Mouse (Mus musculus) midbrain, embryonic 10.5 days (tissue): ENCODE results near the gene 1700102P08Rik. TPM values are rescaled to one million over a fixed set of nuclear protein-coding genes. Genes with fewer than 3 reads are reported as not detected.

Source experiments
- DNase-seq: peaks from one replicate; pipeline ENCODE4 v3.0.0-alpha.2; 2017; ENCODE audit warnings: low spot score
- H3K27ac ChIP-seq: fragments of 300-500 bp; sonication (generic); replicated peaks from 2 replicates; pipeline ENCODE4 v1.5.1; 2016; ENCODE audit warnings: mild to moderate bottlenecking
- H3K27me3 ChIP-seq: fragments of 300-500 bp; sonication (generic); 2 replicates; pipeline ENCODE4 v1.6.1; 2016; ENCODE audit warnings: low read depth, mild to moderate bottlenecking; ENCODE audit not compliant: poor library complexity, severe bottlenecking
- H3K36me3 ChIP-seq: fragments of 300-500 bp; sonication (generic); 2 replicates; pipeline ENCODE4 v1.6.1; 2016; ENCODE audit warnings: mild to moderate bottlenecking, moderate library complexity
- H3K4me1 ChIP-seq: fragments of 300-500 bp; sonication (generic); 2 replicates; pipeline ENCODE4 v1.6.1; 2016
- H3K4me3 ChIP-seq: fragments of 300-500 bp; sonication (generic); 2 replicates; pipeline ENCODE4 v1.5.1; 2016; ENCODE audit warnings: mild to moderate bottlenecking, moderate library complexity
- H3K9me3 ChIP-seq: fragments of 300-500 bp; sonication (generic); replicated peaks from 2 replicates; pipeline ENCODE4 v1.6.1; 2016; ENCODE audit warnings: mild to moderate bottlenecking
- WGBS: fragments of 180-500 bp; shearing (Covaris S2); methylation state at CpG from one replicate; pipeline ENCODE4 v1.1.7; 2016; 5-methylcytosine and 5-hydroxymethylcytosine counted together
- polyA plus RNA-seq: library from polyadenylated mRNA; unstranded; fragments of >200 nt; fragmentation: Nextera tagmentation; extraction: Ambion mirVana; gene quantifications from 2 replicates; pipeline ENCODE4 v1.2.1, GENCODE M21; 2016

1700102P08Rik gene
- polyA plus RNA-seq, 1 experiment from 2014 or later: 1.2 TPM

- H3K27ac ChIP-seq: no peak overlapping the region
- peaks cover 3% of the 10 kb centered on the region; the same call in 1 of the 2 replicates for H3K4me1 ChIP-seq
- H3K36me3 ChIP-seq: peaks cover 97% of the 10 kb centered on the region
- no peaks in the 10 kb centered on the region for H3K9me3 ChIP-seq
- WGBS: 92% methylated on average over 4 of the region's 4 CpGs
- no peaks in the 10 kb centered on the region for H3K27me3 ChIP-seq
- no peak overlapping the region for H3K4me3 ChIP-seq
- DNase-seq: no peak
These were observed 5.8 kb upstream of the 1700102P08Rik start for GRCm38 (mm10) chr9:108386816-108387215.

- DNase-seq: no peak
- Histone ChIP-seq H3K36me3 (peaks cover 97% of the 10 kb centered on the region), H3K27ac (no peak overlapping the region), H3K27me3 (no peaks in the 10 kb centered on the region), H3K4me3 (no peak overlapping the region), H3K4me1 (peaks cover 16% of the 10 kb centered on the region), H3K9me3 (no peaks in the 10 kb centered on the region)
- 88% methylated on average over 10 of the region's 10 CpGs for WGBS
These were observed 4.0 kb upstream of the 1700102P08Rik start for GRCm38 (mm10) chr9:108388601-108389000.

GRCm38 (mm10) chr9:108389220-108389619, 3.4 kb upstream of the 1700102P08Rik start:
- H3K27ac ChIP-seq: no peak overlapping the region
- peaks cover 97% of the 10 kb centered on the region for H3K36me3 ChIP-seq
- H3K4me3 ChIP-seq: no peak overlapping the region
- no peak for DNase-seq
- WGBS: 88% methylated on average over 6 of the region's 6 CpGs
- no peaks in the 10 kb centered on the region for H3K27me3 ChIP-seq
- peaks cover 16% of the 10 kb centered on the region for H3K4me1 ChIP-seq
- no peaks in the 10 kb centered on the region for H3K9me3 ChIP-seq

GRCm38 (mm10) chr9:108394191-108394590, 1.6 kb downstream of the 1700102P08Rik start:
- 96% methylated on average over 6 of the region's 6 CpGs for WGBS
- Histone ChIP-seq H3K27ac (no peak overlapping the region), H3K36me3 (peaks cover 51% of the 10 kb centered on the region)

GRCm38 (mm10) chr9:108395427-108395826, 2.8 kb downstream of the 1700102P08Rik start:
- 76% methylated on average over 1 of the region's 1 CpGs for WGBS
- no peak for DNase-seq
- H3K36me3 ChIP-seq: peaks cover 41% of the 10 kb centered on the region

More at GRCm38 (mm10) chr9:108394191-108394590, 1.6 kb downstream of the 1700102P08Rik start:
- H3K27me3 ChIP-seq: no peaks in the 10 kb centered on the region
- H3K4me3 ChIP-seq: no peak overlapping the region
- no peak for DNase-seq
- no peaks in the 10 kb centered on the region for H3K9me3 ChIP-seq
- H3K4me1 ChIP-seq: peaks cover 16% of the 10 kb centered on the region

GRCm38 (mm10) chr9:108398324-108398723, 5.7 kb downstream of the 1700102P08Rik start:
- H3K4me3 ChIP-seq: no peak overlapping the region

More at GRCm38 (mm10) chr9:108395427-108395826, 2.8 kb downstream of the 1700102P08Rik start:
- no peak overlapping the region for H3K27ac ChIP-seq
- H3K4me3 ChIP-seq: no peak overlapping the region
- no peaks in the 10 kb centered on the region for H3K27me3 ChIP-seq
- H3K9me3 ChIP-seq: no peaks in the 10 kb centered on the region
- peaks cover 16% of the 10 kb centered on the region for H3K4me1 ChIP-seq

GRCm38 (mm10) chr9:108401186-108401960, 8.8 kb downstream of the 1700102P08Rik start:
- Histone ChIP-seq H3K27me3 (no peaks in the 10 kb centered on the region), H3K27ac (0 out of 2 replicates have a peak overlapping the region, but pooled peaks have one; percentile 2), H3K9me3 (no peaks in the 10 kb centered on the region), H3K4me1 (peaks cover 13% of the 10 kb centered on the region), H3K36me3 (no peaks in the 10 kb centered on the region), H3K4me3 (no peak overlapping the region)
- no peak for DNase-seq
- WGBS: 69% methylated on average over 7 of the region's 7 CpGs

More at GRCm38 (mm10) chr9:108398324-108398723, 5.7 kb downstream of the 1700102P08Rik start:
- H3K4me1 ChIP-seq: peaks cover 13% of the 10 kb centered on the region
- no peaks in the 10 kb centered on the region for H3K9me3 ChIP-seq
- H3K27me3 ChIP-seq: no peaks in the 10 kb centered on the region
- no peak for DNase-seq
- 93% methylated on average over 3 of the region's 3 CpGs for WGBS
- H3K27ac ChIP-seq: no peak overlapping the region
- H3K36me3 ChIP-seq: peaks cover 12% of the 10 kb centered on the region

GRCm38 (mm10) chr9:108403081-108403480, 10.5 kb downstream of the 1700102P08Rik start:
- Histone ChIP-seq H3K4me3 (no peak overlapping the region), H3K27me3 (no peaks in the 10 kb centered on the region), H3K4me1 (peaks cover 13% of the 10 kb centered on the region), H3K36me3 (no peaks in the 10 kb centered on the region), H3K27ac (no peak overlapping the region), H3K9me3 (no peaks in the 10 kb centered on the region)
- no peak for DNase-seq
- WGBS: 86% methylated on average over 4 of the region's 4 CpGs

- Histone ChIP-seq H3K36me3 (no peaks in the 10 kb centered on the region), H3K4me1 (peaks cover 13% of the 10 kb centered on the region), H3K27ac (no peak overlapping the region), H3K4me3 (no peak overlapping the region), H3K9me3 (no peaks in the 10 kb centered on the region), H3K27me3 (no peaks in the 10 kb centered on the region)
- no peak for DNase-seq
- WGBS: 83% methylated on average over 8 of the region's 8 CpGs
These were observed 11.8 kb downstream of the 1700102P08Rik start for GRCm38 (mm10) chr9:108404451-108404850.

GRCm38 (mm10) chr9:108409535-108409934, 16.9 kb downstream of the 1700102P08Rik start:
- DNase-seq: no peak
- Histone ChIP-seq H3K4me1 (no peaks in the 10 kb centered on the region), H3K27me3 (no peaks in the 10 kb centered on the region), H3K9me3 (no peaks in the 10 kb centered on the region), H3K36me3 (no peaks in the 10 kb centered on the region), H3K4me3 (no peak overlapping the region), H3K27ac (no peak overlapping the region)
- 89% methylated on average over 4 of the region's 4 CpGs for WGBS

- WGBS: 83% methylated on average over 9 of the region's 9 CpGs
- no peak for DNase-seq
- no peak overlapping the region for H3K27ac ChIP-seq
- H3K4me1 ChIP-seq: no peaks in the 10 kb centered on the region
- H3K27me3 ChIP-seq: no peaks in the 10 kb centered on the region
- no peak overlapping the region for H3K4me3 ChIP-seq
- H3K36me3 ChIP-seq: no peaks in the 10 kb centered on the region
- H3K9me3 ChIP-seq: no peaks in the 10 kb centered on the region
These were observed 18.9 kb downstream of the 1700102P08Rik start for GRCm38 (mm10) chr9:108411381-108411942.

GRCm38 (mm10) chr9:108412221-108412620, 19.6 kb downstream of the 1700102P08Rik start:
- no peak overlapping the region for H3K27ac ChIP-seq
- no peaks in the 10 kb centered on the region for H3K36me3 ChIP-seq
- H3K27me3 ChIP-seq: no peaks in the 10 kb centered on the region
- WGBS: 76% methylated on average over 1 of the region's 1 CpGs
- no peak overlapping the region for H3K4me3 ChIP-seq
- no peaks in the 10 kb centered on the region for H3K9me3 ChIP-seq
- no peak for DNase-seq
- H3K4me1 ChIP-seq: no peaks in the 10 kb centered on the region

- no peak within 1 kb of the TSS for H3K27ac ChIP-seq
- H3K4me1 ChIP-seq: peaks cover 7% of the 10 kb centered on the region
- no peaks in the 10 kb centered on the region for H3K27me3 ChIP-seq
- DNase-seq: no peak
- no peaks in the 10 kb centered on the region for H3K36me3 ChIP-seq
- no peak within 1 kb of the TSS for H3K4me3 ChIP-seq
- no peaks in the 10 kb centered on the region for H3K9me3 ChIP-seq
These were observed 35.8 kb downstream of the 1700102P08Rik start, which contains the start of gene Ccdc36 for GRCm38 (mm10) chr9:108428384-108428783. Gene Ccdc36, minus strand, starts transcription at chr9:108428484.
